Mouse (Mus musculus) layer of hippocampus, adult 2 months (tissue): ENCODE measurements at regions not wholly inside any gene's neighbourhood (a gene's known extent, or its start where the extent isn't known, plus 50 kb on each side); places are given as distances from the start of the nearest gene placed in this dataset.
A peak's percentile ranks its signal among the peaks of the same experiment; 100 is the strongest.

Experiments
- DNase-seq, 2 experiments: peaks; one replicate each; pipeline ENCODE4 v3.0.0; 2022; ENCODE audit warnings: low spot score in 2 of 2
- H3K27ac ChIP-seq: fragments of 200-600 bp; 2 replicates; pipeline ENCODE4 v1.8.1; 2022
- H3K4me3 ChIP-seq: fragments of 200-600 bp; 2 replicates; pipeline ENCODE4 v1.8.1; 2022; ENCODE audit warnings: mild to moderate bottlenecking
- CTCF ChIP-seq: fragments of 200-600 bp; conservative IDR thresholded peaks from 2 replicates; pipeline ENCODE4 v1.8.1; 2022; ENCODE audit warnings: antibody characterized with exemption, mild to moderate bottlenecking, moderate library complexity

GRCm38 (mm10) chr4:47601301-47602070 is 127.0 kb downstream of the Sec61b start:
- H3K27ac ChIP-seq: no peak overlapping the region
- no peak overlapping the region for H3K4me3 ChIP-seq
- DNase-seq: no peak
- no peak for TF ChIP-seq CTCF

GRCm38 (mm10) chr4:47603378-47603777 is 128.9 kb downstream of the Sec61b start:
- no peak for DNase-seq
- peak overlapping the region; percentile 44 for H3K4me3 ChIP-seq
- no peak for TF ChIP-seq CTCF
- peak overlapping the region; percentile 54; the same call in 1 of the 2 replicates for H3K27ac ChIP-seq

- no peak for TF ChIP-seq CTCF
- DNase-seq: peak in 1 of 2 experiments; percentile 27
- H3K4me3 ChIP-seq: peak overlapping the region; percentile 44
- H3K27ac ChIP-seq: peak overlapping the region; percentile 54
These were observed 129.5 kb downstream of the Sec61b start for GRCm38 (mm10) chr4:47603847-47604397.

- H3K27ac ChIP-seq: no peak overlapping the region
- DNase-seq: no peak
- TF ChIP-seq CTCF: no peak
- H3K4me3 ChIP-seq: no peak overlapping the region
These were observed 131.2 kb downstream of the Sec61b start for GRCm38 (mm10) chr4:47605676-47606075.

- peak; percentile 92 for DNase-seq
- TF ChIP-seq CTCF: peak; percentile 43
- peak overlapping the region; percentile 89 for H3K27ac ChIP-seq
- no peak overlapping the region for H3K4me3 ChIP-seq
These were observed 134.2 kb downstream of the Sec61b start for GRCm38 (mm10) chr4:47608673-47609072.

- Histone ChIP-seq H3K4me3 (no peak overlapping the region), H3K27ac (no peak overlapping the region)
- no peak for TF ChIP-seq CTCF
- DNase-seq: no peak
These were observed 136.5 kb downstream of the Sec61b start for GRCm38 (mm10) chr4:47610913-47611312.

GRCm38 (mm10) chr4:47616525-47616924 is 142.1 kb downstream of the Sec61b start:
- DNase-seq: no peak
- H3K27ac ChIP-seq: no peak overlapping the region
- no peak overlapping the region for H3K4me3 ChIP-seq
- no peak for TF ChIP-seq CTCF

GRCm38 (mm10) chr4:47620700-47621099 is 146.2 kb downstream of the Sec61b start:
- DNase-seq: no peak
- H3K4me3 ChIP-seq: no peak overlapping the region
- H3K27ac ChIP-seq: no peak overlapping the region
- TF ChIP-seq CTCF: no peak

GRCm38 (mm10) chr4:47622851-47623743 is 148.6 kb downstream of the Sec61b start:
- Histone ChIP-seq H3K27ac (no peak overlapping the region), H3K4me3 (no peak overlapping the region)
- no peak for TF ChIP-seq CTCF
- DNase-seq: peak in 1 of 2 experiments; percentile 34

- Histone ChIP-seq H3K4me3 (no peak overlapping the region), H3K27ac (no peak overlapping the region)
- TF ChIP-seq CTCF: no peak
- no peak for DNase-seq
These were observed 155.5 kb downstream of the Sec61b start for GRCm38 (mm10) chr4:47630006-47630405.

GRCm38 (mm10) chr4:47630427-47630826 is 156.0 kb downstream of the Sec61b start:
- H3K27ac ChIP-seq: no peak overlapping the region
- TF ChIP-seq CTCF: no peak
- no peak for DNase-seq
- H3K4me3 ChIP-seq: no peak overlapping the region

GRCm38 (mm10) chr4:47638876-47639494 is 164.5 kb downstream of the Sec61b start:
- DNase-seq: no peak
- H3K27ac ChIP-seq: no peak overlapping the region
- TF ChIP-seq CTCF: no peak
- H3K4me3 ChIP-seq: no peak overlapping the region

GRCm38 (mm10) chr4:47645093-47645492 is 170.6 kb downstream of the Sec61b start:
- TF ChIP-seq CTCF: no peak
- DNase-seq: no peak

More at GRCm38 (mm10) chr4:47645093-47645492, 170.6 kb downstream of the Sec61b start:
- Histone ChIP-seq H3K4me3 (no peak overlapping the region), H3K27ac (no peak overlapping the region)
